ENCODE assay signal across 8 mouse cellular contexts in genomic region chr6:126045931-126046330, GRCm38 (mm10).
DNase-seq lines count a peak whose midpoint lies in the region; ATAC-seq and TF ChIP-seq lines count a peak whose summit lies in the region.
"Had no signal": no experiment of that assay in that cellular context is flagged by ENCODE, and none has a peak within 500 bp of the region (broad histone marks: within the 10 kb centered on the region; RNA-seq: fewer than 3 reads in every experiment).

No protein-coding gene starts in this region.

- no peak overlapping the region for H3K27ac ChIP-seq in intestine, postnatal 0 days (ENCODE audit: low read depth, low read length)
- no peak overlapping the region for H3K27ac ChIP-seq in intestine, embryonic 16.5 days (ENCODE audit: low read length)
- H3K27ac ChIP-seq in testis, adult 2 months (ENCODE audit: control insufficient read depth, insufficient read depth, low read depth, low read length), result no peak overlapping the region
- no peak overlapping the region for H3K27ac ChIP-seq in embryonic facial prominence, embryonic 11.5 days (replicated peaks; ENCODE audit: low read depth, low read length)
- H3K27ac ChIP-seq: heart, embryonic 15.5 days had no signal

- no peaks in the 10 kb centered on the region for H3K4me1 ChIP-seq in intestine, postnatal 0 days (replicated peaks; ENCODE audit: control insufficient read depth, insufficient read depth, low read length)
- H3K4me1 ChIP-seq in intestine, embryonic 16.5 days (ENCODE audit: control insufficient read depth, insufficient read depth, low read length), result no peaks in the 10 kb centered on the region
- no peaks in the 10 kb centered on the region; the same call in 1 of the 2 replicates for H3K4me1 ChIP-seq in testis, adult 2 months (ENCODE audit: control insufficient read depth, insufficient read depth, low read length)
- H3K4me1 ChIP-seq in embryonic facial prominence, embryonic 11.5 days (ENCODE audit: control insufficient read depth, insufficient read depth, low read length), result no peaks in the 10 kb centered on the region

- no peak for DNase-seq in testis, postnatal 14 days (ENCODE audit: low spot score)
- DNase-seq in embryonic facial prominence, embryonic 11.5 days (ENCODE audit: low spot score), result peak; percentile 55
- peak; percentile 55 for DNase-seq in retina, postnatal 1 day
- no peak for DNase-seq in left cerebral cortex, adult 18-20 months (ENCODE audit: low spot score in 2 of 2)

- no peak overlapping the region for H3K4me2 ChIP-seq in intestine, postnatal 0 days (replicated peaks; ENCODE audit: low read depth)
- no peak overlapping the region for H3K4me2 ChIP-seq in intestine, embryonic 16.5 days (ENCODE audit: low read depth, low read length)
- no peak overlapping the region for H3K4me2 ChIP-seq in embryonic facial prominence, embryonic 11.5 days (ENCODE audit: low read depth, low read length)
- H3K4me2 ChIP-seq: heart, embryonic 15.5 days had no signal

- no peaks in the 10 kb centered on the region for H3K27me3 ChIP-seq in intestine, postnatal 0 days (replicated peaks; ENCODE audit: control insufficient read depth, insufficient read depth, low read length)
- no peaks in the 10 kb centered on the region for H3K27me3 ChIP-seq in intestine, embryonic 16.5 days (replicated peaks; ENCODE audit: control insufficient read depth, insufficient read depth, low read length)
- H3K27me3 ChIP-seq in testis, adult 2 months (ENCODE audit: control insufficient read depth, insufficient read depth, low read length), result no peaks in the 10 kb centered on the region
- H3K27me3 ChIP-seq in embryonic facial prominence, embryonic 11.5 days (ENCODE audit: control insufficient read depth, insufficient read depth, low read length), result no peaks in the 10 kb centered on the region
- H3K27me3 ChIP-seq: heart, embryonic 15.5 days had no signal

- no peaks in the 10 kb centered on the region for H3K9me3 ChIP-seq in intestine, postnatal 0 days (ENCODE audit: control insufficient read depth)
- H3K9me3 ChIP-seq in intestine, embryonic 16.5 days (ENCODE audit: control insufficient read depth, low read length), result no peaks in the 10 kb centered on the region
- no peaks in the 10 kb centered on the region for H3K9me3 ChIP-seq in embryonic facial prominence, embryonic 11.5 days (replicated peaks; ENCODE audit: control insufficient read depth, low read length)
- H3K9me3 ChIP-seq: heart, embryonic 15.5 days had no signal

- TF ChIP-seq POLR2A in testis, adult 2 months (IDR thresholded peaks at IDR 0.05; ENCODE audit: control insufficient read depth, low read depth, low read length), result no peak

- TF ChIP-seq CTCF in intestine, postnatal 0 days (IDR thresholded peaks at IDR 0.05; ENCODE audit: low read depth), result peak; percentile 68
- TF ChIP-seq CTCF in testis, adult 2 months (IDR thresholded peaks at IDR 0.05; ENCODE audit: control insufficient read depth, insufficient read depth, insufficient replicate concordance, low read depth, low read length), result peak; percentile 49; the same call in 1 of the 2 replicates

- H3K36me3 ChIP-seq in intestine, postnatal 0 days (ENCODE audit: control insufficient read depth, insufficient read depth), result no peaks in the 10 kb centered on the region
- no peaks in the 10 kb centered on the region for H3K36me3 ChIP-seq in intestine, embryonic 16.5 days (ENCODE audit: control insufficient read depth, insufficient read depth, low read length)
- H3K36me3 ChIP-seq in testis, adult 2 months (ENCODE audit: control insufficient read depth, insufficient read depth, low read length), result no peaks in the 10 kb centered on the region
- H3K36me3 ChIP-seq in embryonic facial prominence, embryonic 11.5 days (replicated peaks; ENCODE audit: control insufficient read depth, insufficient read depth, low read depth, low read length), result no peaks in the 10 kb centered on the region
- H3K36me3 ChIP-seq: heart, embryonic 15.5 days had no signal

- WGBS in intestine, postnatal 0 days, result 37% methylated on average over 4 of the region's 4 CpGs
- 41% methylated on average over 4 of the region's 4 CpGs for WGBS in intestine, embryonic 16.5 days
- WGBS in embryonic facial prominence, embryonic 11.5 days, result 34% methylated on average over 4 of the region's 4 CpGs

- no peak overlapping the region for H3K4me3 ChIP-seq in intestine, postnatal 0 days (ENCODE audit: low read depth, low read length)
- no peak overlapping the region for H3K4me3 ChIP-seq in intestine, embryonic 16.5 days (ENCODE audit: low read length)
- no peak overlapping the region for H3K4me3 ChIP-seq in testis, adult 2 months (ENCODE audit: control insufficient read depth, low read depth, low read length)
- no peak overlapping the region for H3K4me3 ChIP-seq in embryonic facial prominence, embryonic 11.5 days (ENCODE audit: low read depth, low read length)
- H3K4me3 ChIP-seq: heart, embryonic 15.5 days had no signal

- ATAC-seq in intestine, postnatal 0 days, result no peak
- ATAC-seq in intestine, embryonic 16.5 days, result no peak
- ATAC-seq in embryonic facial prominence, embryonic 11.5 days (replicated peaks; ENCODE audit: insufficient number of reproducible peaks, low FRiP score, low TSS enrichment, low read depth), result no peak

- no peak overlapping the region for H3K9ac ChIP-seq in intestine, postnatal 0 days (ENCODE audit: low read depth, low read length)
- no peak overlapping the region for H3K9ac ChIP-seq in intestine, embryonic 16.5 days (ENCODE audit: low read depth, low read length)
- no peak overlapping the region for H3K9ac ChIP-seq in embryonic facial prominence, embryonic 11.5 days (replicated peaks; ENCODE audit: low read length)
- H3K9ac ChIP-seq: heart, embryonic 15.5 days had no signal

Comparison
In these comparisons a context has a peak if more than half of its experiments do, and no peak if none do; other contexts are left out.
1. DNase-seq: peak in embryonic facial prominence, embryonic 11.5 days (single experiment) and retina, postnatal 1 day (single experiment); none in testis, postnatal 14 days (single experiment) and left cerebral cortex, adult 18-20 months (0 of 2).